Mouse (Mus musculus): ENCODE results near the gene Ptn.
"Not testable (repeated sequence)": the region's sequence is repeated elsewhere in the genome, so short reads cannot be mapped to it uniquely, and the experiment has no call there.

Gene Ptn

DNA sequence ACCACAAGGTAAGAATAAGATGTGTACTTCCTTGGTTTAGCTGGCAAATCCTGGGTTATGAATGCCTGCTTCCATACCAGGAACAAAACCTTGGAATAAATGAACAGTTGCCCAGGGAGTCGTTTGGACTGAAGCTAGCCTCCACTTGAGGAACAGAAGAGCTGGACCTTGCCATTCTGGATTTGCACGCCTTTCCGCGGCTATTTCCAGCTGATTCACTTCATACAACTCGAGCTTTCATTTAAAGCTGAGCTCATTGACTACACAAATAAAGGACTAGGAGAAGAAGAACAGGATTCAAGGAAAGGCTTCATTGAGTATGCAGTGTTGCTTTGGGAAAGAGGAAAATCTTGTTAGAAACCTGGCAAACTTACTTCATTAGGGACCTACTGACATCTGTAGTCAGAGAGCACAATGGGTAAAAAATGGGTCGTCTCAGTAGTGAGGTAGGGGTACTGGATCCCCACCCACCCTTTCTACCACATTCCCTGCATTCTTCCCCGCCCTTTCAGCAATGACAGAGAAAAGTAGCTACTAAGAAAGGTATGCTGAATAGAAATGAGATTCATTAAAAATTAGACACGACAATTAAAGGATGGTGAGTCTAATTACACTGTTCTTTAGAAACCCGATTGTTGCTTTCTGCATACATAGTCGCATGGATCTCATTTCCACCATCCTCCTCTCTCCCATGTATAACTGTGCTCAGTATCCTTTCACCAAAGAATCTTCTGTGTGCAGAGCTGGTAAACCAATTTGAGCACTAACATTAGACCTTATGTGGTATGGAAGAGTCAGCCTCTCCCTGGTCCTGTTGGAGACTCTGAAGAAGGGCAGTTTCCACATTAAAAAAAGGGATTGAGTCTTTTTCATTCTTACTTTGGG is 54.8 kb downstream of the Ptn start:
- no peak for DNase-seq (ENCODE audit: low spot score)

DNA sequence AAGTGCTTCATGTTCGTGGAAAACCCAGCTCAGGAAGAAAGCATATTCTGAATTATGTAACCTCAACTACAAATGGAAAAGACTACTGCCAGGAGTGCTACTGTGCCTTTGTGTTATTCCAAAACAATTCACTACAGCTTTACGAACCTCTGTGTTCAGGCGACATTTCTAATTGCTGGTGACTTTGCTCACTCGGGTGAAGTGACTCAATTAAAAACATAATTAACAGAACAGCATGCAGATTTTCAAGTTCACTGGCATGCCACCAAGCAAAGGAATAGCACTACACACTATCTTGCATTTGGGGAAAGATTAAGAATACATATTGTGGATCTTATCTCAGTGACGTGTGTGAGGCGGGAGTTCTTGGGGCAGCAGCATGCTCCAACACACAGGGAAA is 57.1 kb downstream of the Ptn start:
- no peak for DNase-seq (ENCODE audit: low spot score)

DNA sequence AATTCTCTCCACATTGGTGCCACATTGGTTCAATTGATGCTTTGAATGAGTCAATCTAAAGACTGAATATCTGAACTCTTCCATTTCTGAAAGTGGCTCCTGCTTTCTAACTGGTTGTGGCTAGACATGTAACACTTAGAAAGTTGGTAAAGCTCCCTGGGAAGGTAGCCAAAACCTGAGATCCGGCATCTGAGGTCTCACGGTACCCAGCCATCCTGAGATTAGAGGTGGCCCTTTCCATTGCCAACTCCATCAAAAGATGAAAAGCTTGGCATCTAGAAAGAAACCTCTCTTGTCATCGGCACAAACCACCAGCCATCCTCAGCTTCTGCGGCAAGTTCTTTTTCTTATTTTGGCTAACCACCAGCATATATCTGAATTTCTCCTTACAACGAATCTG is 70.2 kb downstream of the Ptn start:
- no peak for DNase-seq (ENCODE audit: low spot score)

DNA sequence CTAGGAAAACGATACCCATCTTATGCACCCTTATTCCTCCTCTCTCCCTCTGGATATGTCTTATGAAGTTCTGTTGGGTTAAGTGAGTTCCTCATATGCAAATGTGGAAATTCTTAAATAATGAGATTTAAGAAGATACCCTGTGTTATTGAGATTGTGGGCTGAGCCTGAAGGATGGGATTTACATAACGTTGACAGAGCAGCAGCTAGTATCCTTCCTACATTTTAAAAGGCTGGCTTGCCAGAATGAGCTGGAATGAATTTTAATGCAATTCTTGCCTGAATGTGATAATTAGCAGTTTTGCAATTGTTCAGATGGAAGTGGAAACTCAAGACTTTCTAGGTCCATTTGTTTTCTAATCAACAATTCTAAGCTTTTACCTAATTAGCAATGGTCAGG is 73.3 kb downstream of the Ptn start:
- no peak for DNase-seq (ENCODE audit: low spot score)

DNA sequence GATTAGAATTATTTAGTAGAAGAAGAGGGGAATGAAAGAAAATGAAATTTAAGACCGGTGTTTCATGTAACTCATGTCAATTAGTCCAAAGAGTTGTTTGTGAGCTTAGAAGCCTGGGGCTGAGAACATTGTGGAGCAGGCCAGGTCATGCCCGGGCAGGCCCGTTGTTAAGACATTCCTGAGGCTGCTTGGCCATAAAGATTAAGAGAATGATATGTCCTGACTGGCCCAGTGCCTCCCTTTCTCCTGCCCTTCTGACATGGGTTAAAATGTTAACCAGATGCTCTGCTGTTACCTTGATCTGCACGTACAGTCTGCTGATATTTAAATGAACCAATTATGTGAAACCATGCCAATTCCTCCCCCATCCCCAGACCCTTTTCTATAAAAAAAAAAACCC is 74.4 kb downstream of the Ptn start:
- not testable (repeated sequence) for DNase-seq (ENCODE audit: low spot score)

DNA sequence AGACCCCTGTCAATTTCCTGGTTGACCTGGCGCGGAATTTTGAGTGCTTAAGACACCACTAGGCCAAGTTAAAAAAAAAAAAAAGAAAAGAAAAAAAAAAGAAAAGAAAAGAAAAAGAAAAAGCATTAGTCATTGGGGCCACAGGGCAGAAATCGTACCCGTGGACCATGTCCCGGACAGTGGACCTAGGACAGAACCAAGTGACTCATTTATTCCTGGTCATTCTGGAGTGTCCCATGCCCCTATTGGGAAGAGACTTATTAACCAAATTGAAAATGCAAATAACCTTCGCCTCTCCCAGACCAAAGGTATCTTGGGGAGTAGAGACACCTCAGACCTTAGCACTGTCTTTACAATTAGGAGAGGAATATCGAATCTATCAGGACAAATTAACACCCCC is 80.2 kb downstream of the Ptn start:
- not testable (repeated sequence) for DNase-seq (ENCODE audit: low spot score)

DNA sequence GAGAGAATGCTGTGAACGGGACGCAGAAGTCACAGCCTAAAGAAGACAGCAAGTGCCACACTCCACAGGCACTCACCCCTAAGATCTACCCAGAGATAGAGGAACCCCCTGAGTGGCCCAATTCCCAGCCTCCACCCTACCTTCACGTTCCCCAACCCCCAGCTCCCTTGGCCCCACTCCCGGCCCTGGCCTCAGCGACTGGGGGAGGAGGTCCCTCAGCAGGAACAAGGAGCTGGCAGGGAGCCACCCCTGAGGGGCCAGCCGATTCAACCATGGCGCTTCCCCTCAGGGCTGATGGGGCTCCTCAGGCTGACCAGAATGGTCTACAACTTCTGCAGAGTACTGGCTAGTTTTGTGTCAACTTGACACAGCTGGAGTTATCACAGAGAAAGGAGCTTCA is 81.9 kb downstream of the Ptn start:
- DNase-seq (ENCODE audit: low spot score) = peak; percentile 44

DNA sequence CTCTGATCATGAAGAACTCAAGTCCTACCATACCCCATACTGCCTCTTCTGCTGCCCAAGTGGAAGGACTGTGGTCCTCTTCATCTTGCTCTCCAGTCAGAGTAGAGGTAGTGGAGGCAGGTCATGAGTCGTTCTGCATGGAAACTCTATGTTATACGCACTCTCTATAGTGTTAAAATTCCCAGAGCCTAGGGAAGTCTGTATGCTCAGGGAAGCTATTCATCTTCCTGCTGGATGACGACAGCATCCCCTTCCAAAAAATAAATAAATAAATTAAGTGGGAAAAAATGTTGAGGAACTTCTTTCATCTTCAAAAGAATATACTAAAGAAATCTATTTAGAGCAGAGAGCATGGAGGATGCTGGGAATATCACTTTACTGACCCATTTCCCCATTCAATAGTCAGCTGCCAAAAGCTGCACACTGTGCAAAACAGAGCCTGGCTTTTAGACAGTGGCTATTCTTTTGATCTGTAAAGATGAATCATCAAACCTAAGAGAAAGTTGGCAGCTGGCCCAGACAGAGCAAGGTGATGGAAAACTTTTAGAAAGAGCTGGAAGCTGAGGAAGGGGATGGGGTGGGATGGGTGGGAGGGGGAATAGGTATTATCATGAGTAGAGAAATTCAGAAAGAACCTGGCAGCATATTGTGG is 84.4 kb downstream of the Ptn start:
- no peak for DNase-seq (ENCODE audit: low spot score)

DNA sequence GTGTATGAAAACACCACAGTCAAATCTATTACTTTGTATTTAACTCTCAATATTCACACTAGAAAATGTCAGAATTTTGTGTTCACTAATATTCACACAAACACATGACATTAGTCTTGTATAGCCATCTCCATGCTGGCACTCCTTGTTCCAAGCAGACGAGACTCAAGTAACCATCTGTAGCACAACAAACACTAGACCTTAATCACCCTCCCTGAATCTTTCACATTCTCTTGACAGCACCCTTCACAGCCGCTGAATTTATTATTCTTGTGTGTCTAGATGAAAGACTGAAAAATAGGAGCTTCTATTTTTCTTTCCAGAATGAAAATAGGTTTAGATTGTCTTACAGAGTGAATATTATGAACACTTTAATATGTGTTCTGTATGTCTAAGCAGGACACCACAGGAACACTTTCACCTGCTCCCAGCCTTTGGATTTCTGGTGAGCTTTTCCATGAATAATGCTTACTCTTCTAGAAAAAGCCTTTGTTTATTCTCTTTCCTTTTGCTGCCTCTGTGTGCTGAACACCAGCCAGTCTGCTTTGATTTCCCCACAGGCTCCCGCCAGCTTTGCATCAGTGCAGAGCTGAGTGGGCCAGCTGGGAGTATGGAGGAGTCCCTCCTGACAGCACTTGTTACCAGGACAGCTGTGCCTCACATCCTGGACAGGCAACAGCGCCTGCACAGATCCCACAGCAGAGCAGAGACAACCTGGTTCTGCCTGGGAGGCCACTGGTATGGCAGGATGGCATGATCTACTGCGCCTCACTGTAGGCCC is 87.1 kb downstream of the Ptn start:
- DNase-seq (ENCODE audit: low spot score) = no peak

DNA sequence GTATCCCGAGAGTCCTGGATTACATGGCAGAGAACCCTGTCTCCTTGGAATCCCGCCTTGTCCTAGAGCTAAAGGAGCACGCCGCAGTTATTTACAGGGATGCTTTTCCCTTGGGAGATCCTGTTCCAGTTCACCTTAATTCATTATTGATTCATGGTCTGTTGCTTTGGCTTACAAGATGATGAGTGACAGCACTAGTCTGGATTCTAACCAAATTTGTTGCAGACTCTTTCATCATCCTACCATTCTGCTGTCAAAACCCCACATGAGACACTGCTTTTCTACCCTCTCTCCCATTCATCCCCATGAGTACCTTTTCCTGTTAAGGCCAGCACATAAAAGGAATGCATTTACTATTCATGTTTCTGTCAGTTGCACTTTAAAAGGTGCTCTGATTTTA is 96.7 kb downstream of the Ptn start:
- DNase-seq (ENCODE audit: low spot score) = no peak

DNA sequence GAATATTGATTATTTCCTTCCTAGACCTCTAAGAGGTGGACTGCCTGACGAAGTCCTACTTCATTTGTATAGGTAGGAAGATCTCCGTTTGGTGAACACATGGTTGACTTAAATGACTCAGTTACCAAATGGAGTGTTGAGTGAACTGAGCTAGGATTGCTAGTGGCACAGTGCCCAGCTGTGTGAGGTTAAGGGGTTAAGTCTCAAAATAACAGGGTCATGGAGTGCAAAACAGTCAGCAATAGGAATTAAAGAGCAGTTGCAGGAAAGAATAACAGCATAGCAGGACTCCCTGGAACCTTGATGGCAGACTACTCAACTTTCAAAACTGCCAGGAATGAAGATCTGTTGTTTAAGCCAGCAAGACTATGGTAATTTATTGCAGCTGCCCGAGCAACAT is 114.5 kb downstream of the Ptn start:
- no peak for DNase-seq (ENCODE audit: low spot score)

DNA sequence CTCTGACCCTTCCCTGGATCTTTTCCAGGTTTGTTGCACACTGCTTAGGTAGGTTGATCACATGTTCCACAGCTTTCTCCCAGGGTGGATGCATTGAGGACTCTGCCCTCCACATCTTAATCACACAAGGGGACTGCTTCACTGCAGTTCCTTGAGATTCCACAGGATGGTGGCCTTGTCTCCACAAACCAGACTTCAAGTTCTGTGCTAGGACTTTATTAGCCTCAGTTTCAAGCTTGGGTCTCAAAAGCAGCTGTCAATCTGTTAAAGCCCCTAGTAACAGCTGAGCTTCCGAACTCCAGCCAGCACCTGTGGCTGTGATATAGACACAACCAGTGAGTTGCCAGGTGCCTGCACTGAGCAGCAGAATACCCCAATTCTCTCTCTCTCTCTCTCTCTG is 118.5 kb downstream of the Ptn start:
- peak; percentile 61 for DNase-seq (ENCODE audit: low spot score)

DNA sequence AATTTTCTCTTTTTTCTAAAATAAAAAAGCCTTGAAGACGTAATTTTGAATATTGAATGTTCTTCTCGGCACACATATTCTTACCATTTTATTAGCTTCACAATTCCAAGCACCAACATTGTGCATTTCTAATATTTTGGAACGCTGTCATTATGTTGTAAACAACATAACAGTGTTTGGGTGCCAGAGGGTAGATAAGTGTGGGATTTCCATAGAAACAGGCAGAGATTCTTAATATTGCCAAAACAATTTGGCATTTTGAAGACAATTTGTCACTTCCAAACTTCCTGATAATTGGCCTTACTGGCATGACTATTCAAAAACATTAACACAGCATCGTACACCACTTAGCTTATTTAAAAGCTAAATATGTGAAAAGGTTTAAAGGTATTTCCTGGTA is 119.1 kb downstream of the Ptn start:
- no peak for DNase-seq (ENCODE audit: low spot score)

DNA sequence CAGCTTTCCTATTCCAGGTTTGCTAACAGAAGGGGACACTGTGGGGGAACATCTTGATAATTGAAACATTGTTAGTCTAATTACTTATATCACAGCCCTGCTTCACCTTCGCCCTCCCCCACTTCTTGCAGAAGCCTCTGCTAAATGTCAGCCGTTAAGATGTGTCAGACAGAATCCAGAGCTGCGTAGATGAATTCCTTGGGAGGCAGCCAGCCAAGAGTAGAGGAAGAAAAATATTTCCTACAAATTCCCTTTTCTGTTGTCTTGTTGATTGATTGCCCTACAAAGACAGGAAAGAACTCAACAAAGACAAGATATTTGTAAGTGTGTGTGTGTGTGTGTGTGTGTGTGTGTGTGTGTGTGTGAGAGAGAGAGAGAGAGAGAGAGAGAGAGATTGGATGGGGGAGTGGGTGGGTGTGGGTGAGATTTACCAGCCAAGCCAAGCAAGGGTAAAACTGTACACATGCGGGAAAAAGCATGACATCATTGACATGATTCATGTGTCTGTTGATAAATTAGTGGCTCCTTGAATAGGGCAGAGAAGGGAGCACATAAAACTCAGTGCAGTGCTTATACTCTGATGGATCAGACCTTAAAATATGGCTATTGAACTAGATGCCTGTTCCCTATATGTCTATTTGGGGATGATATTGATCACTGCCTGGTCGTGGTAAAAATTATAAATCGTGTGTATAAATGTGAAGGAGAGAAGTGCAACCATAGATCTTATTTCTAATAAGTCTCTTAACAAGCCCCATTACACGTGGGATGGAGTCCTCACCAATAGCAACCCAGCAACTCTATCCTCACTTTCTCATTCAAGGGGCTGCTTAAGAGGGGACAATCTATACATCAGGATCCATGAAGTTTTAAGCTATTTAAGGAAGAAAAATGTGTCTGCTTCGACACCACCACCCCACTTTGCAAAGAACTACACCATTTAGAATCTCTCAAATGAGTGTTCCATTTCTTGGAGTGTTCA is 133.0 kb downstream of the Ptn start:
- no peak for DNase-seq (ENCODE audit: low spot score)

DNA sequence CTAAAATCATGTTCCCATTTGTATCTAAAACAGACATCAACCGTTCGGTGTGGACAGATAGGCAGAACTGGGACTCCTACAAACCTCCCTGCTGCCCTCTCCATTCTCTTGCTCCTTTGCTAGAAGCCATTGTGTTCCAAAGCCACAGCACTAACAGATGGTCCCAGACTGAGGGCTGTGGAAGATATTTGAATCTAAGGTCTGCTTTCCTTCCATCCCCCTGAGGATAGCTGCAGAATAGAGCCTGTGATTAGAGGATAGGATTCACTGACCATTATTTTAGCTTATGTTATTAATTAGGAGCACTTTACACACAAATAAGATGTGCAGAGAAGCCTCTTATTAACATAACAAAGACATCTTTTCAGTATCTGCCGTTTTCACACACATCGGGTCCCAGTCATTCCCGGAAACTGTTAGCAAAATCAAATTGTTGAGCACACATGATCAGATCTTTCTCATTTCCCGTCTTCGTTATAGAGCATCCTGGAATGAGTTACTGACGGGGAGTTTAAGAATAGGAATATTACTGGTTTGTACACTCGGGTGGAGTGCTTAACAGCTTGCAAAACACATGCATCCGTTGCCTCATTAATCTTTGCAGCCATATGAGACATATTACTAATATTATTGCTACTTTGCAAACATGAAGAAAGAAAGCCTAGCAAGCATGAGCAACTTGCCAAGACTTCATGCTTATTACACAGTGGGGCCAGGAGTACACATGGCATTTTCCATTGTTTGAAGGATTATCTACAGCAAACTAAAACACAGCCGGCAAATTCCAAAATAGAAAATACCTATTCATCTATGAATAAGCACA is 137.4 kb downstream of the Ptn start:
- no peak for DNase-seq (ENCODE audit: low spot score)

DNA sequence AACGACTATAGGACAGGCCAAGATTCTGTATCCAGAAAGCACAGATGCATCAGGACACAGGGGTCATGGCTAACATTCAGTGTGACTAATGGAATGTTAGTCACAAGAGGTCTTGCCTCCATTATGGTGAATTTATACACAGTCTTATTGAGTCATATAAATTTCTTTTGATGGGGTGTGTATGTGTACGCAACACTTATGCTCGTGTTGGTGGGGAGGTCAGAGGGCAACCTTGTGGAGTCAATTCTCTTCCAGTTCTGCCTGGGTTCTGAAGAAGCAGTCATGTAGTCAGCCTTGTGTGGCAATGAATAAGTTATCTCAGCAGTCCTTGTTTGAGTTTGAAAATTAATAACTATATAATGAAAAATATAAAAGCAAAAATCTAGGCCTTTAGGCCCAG is 138.7 kb downstream of the Ptn start:
- no peak for DNase-seq (ENCODE audit: low spot score)
